Mouse (Mus musculus): ENCODE measurements around the gene Banf1. TPM values are rescaled to one million over a fixed set of nuclear protein-coding genes. Genes with fewer than 3 reads are reported as not detected.
A peak's percentile ranks its signal among the peaks of the same experiment; 100 is the strongest.

Gene Banf1
- total and polyA plus RNA-seq, 2 experiments = 21.5 to 68.5 TPM

DNA sequence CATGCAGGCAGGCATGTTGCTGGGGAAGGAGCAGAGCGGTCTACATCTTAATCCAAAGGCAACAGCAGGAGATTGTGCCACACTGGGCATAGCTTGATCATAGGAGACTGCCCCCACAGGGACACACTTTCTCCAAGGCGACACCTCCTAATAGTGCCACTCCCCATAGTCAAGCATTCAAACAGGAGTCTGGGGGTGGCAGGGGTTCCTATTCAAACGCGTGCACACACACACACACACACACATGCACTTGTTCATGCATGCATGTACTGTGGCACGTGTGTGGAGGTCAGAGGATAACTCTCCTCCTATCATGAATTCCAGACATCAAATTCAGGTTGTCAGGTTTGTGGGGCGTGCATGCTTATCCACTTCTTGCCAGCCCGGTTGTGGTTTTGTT, 5.8 kb upstream of the Banf1 start:
- Histone ChIP-seq H3K9ac (ENCODE audit: low read depth, low read length) (no peak overlapping the region), H3K27ac (replicated peaks; ENCODE audit: insufficient read depth, low read depth, low read length) (no peak overlapping the region), H3K27me3 (ENCODE audit: control insufficient read depth, insufficient read depth, low read length) (no peaks in the 10 kb centered on the region), H3K4me3 (ENCODE audit: insufficient read depth, low read depth, low read length) (no peak overlapping the region), H3K4me1 (ENCODE audit: control insufficient read depth, insufficient read depth, low read length) (no peaks in the 10 kb centered on the region), H3K79me2 (ENCODE audit: control insufficient read depth, insufficient read depth, low read length) (no peaks in the 10 kb centered on the region), H3K36me3 (ENCODE audit: control insufficient read depth, insufficient read depth, low read length) (peaks cover 15% of the 10 kb centered on the region)
- TF ChIP-seq CTCF (IDR thresholded peaks at IDR 0.05; ENCODE audit: low read depth, low read length) (no peak), POLR2A (IDR thresholded peaks at IDR 0.05; ENCODE audit: extremely low read depth, insufficient read depth, low read length) (no peak)
- no peak for DNase-seq (ENCODE audit: extremely low read depth, low read depth, low spot score)
- WGBS = 94% methylated on average over 7 of the region's 7 CpGs

DNA sequence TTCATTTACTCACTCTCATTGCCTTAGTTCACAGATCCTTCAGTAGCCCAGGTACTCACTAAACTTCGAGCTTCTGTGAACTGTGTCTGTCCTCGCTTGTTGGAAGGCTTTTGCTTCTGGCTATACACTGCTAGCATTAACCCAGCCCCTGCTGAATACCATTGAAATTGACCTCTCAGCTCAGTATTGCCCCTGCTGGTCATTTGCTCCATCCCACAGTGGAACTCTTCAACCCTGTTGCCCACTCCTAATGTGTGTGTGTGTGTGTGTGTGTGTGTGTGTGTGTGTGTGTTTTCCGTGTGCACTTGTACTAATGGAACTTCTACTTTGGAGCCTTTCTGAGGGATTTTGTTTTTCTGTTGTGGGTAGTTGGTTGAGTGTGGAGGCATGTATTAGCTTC, 4.0 kb upstream of the Banf1 start:
- Histone ChIP-seq H3K36me3 (ENCODE audit: control insufficient read depth, insufficient read depth, low read length) (peaks cover 15% of the 10 kb centered on the region), H3K4me1 (ENCODE audit: control insufficient read depth, insufficient read depth, low read length) (peaks cover 2% of the 10 kb centered on the region; the same call in 1 of the 2 replicates), H3K27me3 (ENCODE audit: control insufficient read depth, insufficient read depth, low read length) (no peaks in the 10 kb centered on the region), H3K9ac (ENCODE audit: low read depth, low read length) (no peak overlapping the region), H3K4me3 (ENCODE audit: insufficient read depth, low read depth, low read length) (no peak overlapping the region), H3K27ac (replicated peaks; ENCODE audit: insufficient read depth, low read depth, low read length) (no peak overlapping the region), H3K79me2 (ENCODE audit: control insufficient read depth, insufficient read depth, low read length) (peaks cover 6% of the 10 kb centered on the region; the same call in 1 of the 2 replicates)
- 89% methylated on average over 3 of the region's 3 CpGs for WGBS
- DNase-seq (ENCODE audit: extremely low read depth, low read depth, low spot score) = no peak
- TF ChIP-seq CTCF (IDR thresholded peaks at IDR 0.05; ENCODE audit: low read depth, low read length) (no peak), POLR2A (IDR thresholded peaks at IDR 0.05; ENCODE audit: extremely low read depth, insufficient read depth, low read length) (no peak)

DNA sequence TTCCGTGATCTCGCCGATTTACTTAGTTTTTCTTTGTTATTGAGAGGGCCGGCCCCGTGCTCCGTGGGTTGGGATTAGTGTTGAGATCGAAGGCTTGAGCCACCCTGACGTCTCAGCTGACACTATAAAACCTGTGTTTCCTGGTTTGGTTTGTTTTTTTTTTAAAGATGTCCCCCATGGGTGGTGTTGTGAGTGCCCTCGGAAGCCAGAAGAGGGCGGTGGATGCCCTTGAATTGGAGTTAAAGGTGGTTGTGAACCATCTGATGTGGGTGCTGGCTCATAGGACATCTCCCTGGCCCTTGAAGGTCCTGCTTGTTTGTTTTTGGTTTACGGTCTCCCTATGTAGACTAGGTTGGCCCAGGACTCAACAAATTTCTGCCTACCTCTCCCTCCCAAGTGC, 487 bp upstream of the Banf1 start:
- H3K9ac ChIP-seq (ENCODE audit: low read depth, low read length) = peak overlapping the region; percentile 69
- H3K36me3 ChIP-seq (ENCODE audit: control insufficient read depth, insufficient read depth, low read length) = peaks cover 15% of the 10 kb centered on the region
- H3K27ac ChIP-seq (replicated peaks; ENCODE audit: insufficient read depth, low read depth, low read length) = no peak overlapping the region
- 0 out of 2 replicates have a peak, but pooled peaks have one; percentile 5 for TF ChIP-seq CTCF (IDR thresholded peaks at IDR 0.05; ENCODE audit: low read depth, low read length)
- no peak for TF ChIP-seq POLR2A (IDR thresholded peaks at IDR 0.05; ENCODE audit: extremely low read depth, insufficient read depth, low read length)
- WGBS = 4% methylated on average over 11 of the region's 11 CpGs
- no peak for DNase-seq (ENCODE audit: extremely low read depth, low read depth, low spot score)
- peaks cover 6% of the 10 kb centered on the region; the same call in 1 of the 2 replicates for H3K79me2 ChIP-seq (ENCODE audit: control insufficient read depth, insufficient read depth, low read length)
- H3K4me3 ChIP-seq (ENCODE audit: insufficient read depth, low read depth, low read length) = peak overlapping the region; percentile 76
- no peaks in the 10 kb centered on the region for H3K27me3 ChIP-seq (ENCODE audit: control insufficient read depth, insufficient read depth, low read length)
- H3K4me1 ChIP-seq (ENCODE audit: control insufficient read depth, insufficient read depth, low read length) = peaks cover 5% of the 10 kb centered on the region; the same call in 1 of the 2 replicates

DNA sequence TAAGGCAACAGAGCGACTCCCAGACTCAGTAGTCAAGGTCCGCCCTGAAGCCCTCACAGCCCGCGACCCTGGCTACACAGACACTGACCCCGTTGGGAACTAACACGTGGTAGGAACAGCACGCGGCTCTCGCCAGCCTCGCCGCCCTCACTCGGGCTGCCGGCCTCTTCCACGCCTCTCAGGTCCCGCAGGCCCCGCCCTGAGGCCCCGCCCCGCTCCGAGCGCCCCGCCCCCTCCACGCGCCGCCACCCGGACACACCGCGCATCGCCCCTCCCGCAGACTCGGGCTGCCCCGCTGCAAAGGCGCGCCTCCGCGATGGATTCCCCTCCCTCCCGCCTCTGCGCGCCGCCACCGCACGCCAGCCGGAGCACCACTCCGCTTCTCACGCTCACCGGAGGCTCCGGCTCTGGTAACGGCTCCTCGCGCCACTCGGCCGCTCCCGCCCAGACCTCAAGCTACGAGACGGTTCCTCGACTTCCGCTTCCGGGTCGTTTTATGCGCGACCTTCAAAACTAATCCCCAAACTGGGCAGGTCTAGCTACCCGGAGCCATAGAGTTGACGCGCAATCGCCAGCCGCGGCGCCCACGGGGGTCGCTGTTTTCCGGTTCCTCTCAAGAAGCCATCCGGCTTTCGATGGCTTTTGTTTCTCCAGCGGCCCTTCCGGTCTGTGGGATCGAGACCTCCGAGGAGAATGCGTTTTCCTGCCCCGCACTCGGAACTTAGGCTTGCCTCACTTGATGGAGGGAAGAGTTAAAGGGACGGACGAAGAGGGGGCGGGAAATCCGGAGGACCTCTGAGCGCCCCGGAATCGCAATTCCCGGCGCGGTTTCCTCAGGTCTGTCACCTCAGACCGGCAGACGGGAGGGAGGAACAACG, 554 bp downstream of the Banf1 start, which contains the start of gene Eif1ad:
TSS of gene Eif1ad (plus strand) at position 567 of the 878 bp plus-strand sequence.
- peak; percentile 93 for DNase-seq (ENCODE audit: extremely low read depth, low read depth, low spot score)
- Histone ChIP-seq H3K9ac (ENCODE audit: low read depth, low read length) (peak within 1 kb of the TSS; percentile 93), H3K4me1 (ENCODE audit: control insufficient read depth, insufficient read depth, low read length) (peaks cover 5% of the 10 kb centered on the region; the same call in 1 of the 2 replicates), H3K27ac (replicated peaks; ENCODE audit: insufficient read depth, low read depth, low read length) (peak within 1 kb of the TSS; percentile 93), H3K4me3 (ENCODE audit: insufficient read depth, low read depth, low read length) (peak within 1 kb of the TSS; percentile 76), H3K36me3 (ENCODE audit: control insufficient read depth, insufficient read depth, low read length) (peaks cover 15% of the 10 kb centered on the region), H3K79me2 (ENCODE audit: control insufficient read depth, insufficient read depth, low read length) (peaks cover 6% of the 10 kb centered on the region; the same call in 1 of the 2 replicates), H3K27me3 (ENCODE audit: control insufficient read depth, insufficient read depth, low read length) (no peaks in the 10 kb centered on the region)
- TF ChIP-seq CTCF (IDR thresholded peaks at IDR 0.05; ENCODE audit: low read depth, low read length) = 0 out of 2 replicates have a peak, but pooled peaks have one; percentile 24
- 0 out of 2 replicates have a peak, but pooled peaks have one; percentile 40 for TF ChIP-seq POLR2A (IDR thresholded peaks at IDR 0.05; ENCODE audit: extremely low read depth, insufficient read depth, low read length)
- under 1% methylated on average over 90 of the region's 92 CpGs for WGBS

DNA sequence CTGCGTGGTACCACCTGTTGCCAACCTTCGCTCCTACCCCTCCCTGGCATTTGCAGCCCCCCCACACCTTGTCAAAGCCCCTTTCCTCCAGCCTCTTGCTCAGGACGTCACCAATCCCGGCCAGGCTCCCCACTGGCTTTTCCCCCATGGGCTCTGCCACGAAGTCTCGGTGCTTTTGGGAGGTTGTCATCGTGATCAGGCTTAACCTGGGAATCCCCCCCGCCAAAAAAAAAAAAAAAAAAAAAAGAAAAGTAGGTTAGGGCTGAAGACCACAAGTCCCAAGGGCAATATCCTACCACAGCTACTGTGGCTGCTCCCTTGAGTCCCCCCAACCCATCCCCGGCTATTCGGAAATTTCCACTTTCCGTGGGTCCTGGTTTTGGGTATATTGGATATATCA, 1.2 kb downstream of the Banf1 start:
- peak overlapping the region; percentile 62 for H3K9ac ChIP-seq (ENCODE audit: low read depth, low read length)
- no peak for TF ChIP-seq CTCF (IDR thresholded peaks at IDR 0.05; ENCODE audit: low read depth, low read length)
- no peak for TF ChIP-seq POLR2A (IDR thresholded peaks at IDR 0.05; ENCODE audit: extremely low read depth, insufficient read depth, low read length)
- peaks cover 15% of the 10 kb centered on the region for H3K36me3 ChIP-seq (ENCODE audit: control insufficient read depth, insufficient read depth, low read length)
- DNase-seq (ENCODE audit: extremely low read depth, low read depth, low spot score) = no peak
- peaks cover 6% of the 10 kb centered on the region; the same call in 1 of the 2 replicates for H3K79me2 ChIP-seq (ENCODE audit: control insufficient read depth, insufficient read depth, low read length)
- no peak overlapping the region for H3K27ac ChIP-seq (replicated peaks; ENCODE audit: insufficient read depth, low read depth, low read length)
- peak overlapping the region; percentile 76 for H3K4me3 ChIP-seq (ENCODE audit: insufficient read depth, low read depth, low read length)
- 15% methylated on average over 11 of the region's 11 CpGs for WGBS
- no peaks in the 10 kb centered on the region for H3K27me3 ChIP-seq (ENCODE audit: control insufficient read depth, insufficient read depth, low read length)
- peaks cover 5% of the 10 kb centered on the region; the same call in 1 of the 2 replicates for H3K4me1 ChIP-seq (ENCODE audit: control insufficient read depth, insufficient read depth, low read length)

Data from liver, adult 2 months (tissue).